Mouse (Mus musculus) myocyte (in vitro differentiated cells): Measurements from ENCODE around the gene Zfp398.
"Not testable (repeated sequence)": the region's sequence is repeated elsewhere in the genome, so short reads cannot be mapped to it uniquely, and the experiment has no call there.

ENCODE experiments used
- CEBPB ChIP-seq: IDR thresholded peaks from 2 replicates; pipeline ENCODE4 v1.6.1; 2011; ENCODE audit warnings: mild to moderate bottlenecking, moderate library complexity; ENCODE audit not compliant: poor library complexity, insufficient read depth, severe bottlenecking
- E2F4 ChIP-seq: IDR thresholded peaks from one replicate; pipeline ENCODE4 v1.6.1; 2011; ENCODE audit warnings: mild to moderate bottlenecking, control low read depth, moderate library complexity; ENCODE audit not compliant: insufficient read depth
- MAX ChIP-seq: IDR thresholded peaks from one replicate; pipeline ENCODE4 v1.6.1; 2011; ENCODE audit warnings: low read depth, mild to moderate bottlenecking, control low read depth
- MYOD1 ChIP-seq, 3 experiments: IDR thresholded peaks; one replicate each; pipeline ENCODE4 v1.6.1; 2011; ENCODE audit warnings: control low read depth in 2 of 3, low read depth in 2 of 3, mild to moderate bottlenecking in 2 of 3, moderate library complexity in 1 of 3; ENCODE audit not compliant: insufficient read length in 2 of 3, control insufficient read depth in 1 of 3
- MYOG ChIP-seq, 3 experiments: IDR thresholded peaks; one replicate each; pipeline ENCODE4 v1.6.1; 2011; ENCODE audit warnings: control low read depth in 2 of 3, low read depth in 2 of 3, mild to moderate bottlenecking in 2 of 3; ENCODE audit not compliant: insufficient read length in 2 of 3, control insufficient read depth in 1 of 3, insufficient read depth in 1 of 3
- POLR2A ChIP-seq: IDR thresholded peaks from one replicate; pipeline ENCODE4 v1.6.1; 2011; ENCODE audit warnings: low read depth, mild to moderate bottlenecking, control low read depth, moderate library complexity; ENCODE audit not compliant: insufficient read length
- POLR2AphosphoS2 ChIP-seq: IDR thresholded peaks from one replicate; pipeline ENCODE4 v1.6.1; 2011; ENCODE audit warnings: low read depth, control low read depth; ENCODE audit not compliant: insufficient read length
- REST ChIP-seq: IDR thresholded peaks from one replicate; pipeline ENCODE4 v1.6.1; 2011; ENCODE audit warnings: mild to moderate bottlenecking, control low read depth, moderate library complexity; ENCODE audit not compliant: insufficient read depth, insufficient read length
- SRF ChIP-seq: IDR thresholded peaks from one replicate; pipeline ENCODE4 v1.6.1; 2011; ENCODE audit warnings: low read depth; ENCODE audit not compliant: control insufficient read depth, insufficient read length
- TCF12 ChIP-seq: IDR thresholded peaks from one replicate; pipeline ENCODE4 v1.6.1; 2011; ENCODE audit warnings: mild to moderate bottlenecking, control low read depth; ENCODE audit not compliant: poor library complexity, insufficient read depth, severe bottlenecking
- TCF3 ChIP-seq: IDR thresholded peaks from one replicate; pipeline ENCODE4 v1.6.1; 2011; ENCODE audit warnings: low read depth, control low read depth; ENCODE audit not compliant: insufficient read length
- USF1 ChIP-seq: IDR thresholded peaks from one replicate; pipeline ENCODE4 v1.6.1; 2011; ENCODE audit warnings: low read depth, mild to moderate bottlenecking, control low read depth, moderate library complexity

GRCm38 (mm10) chr6:47857729-47858128 lies 22.3 kb downstream of the Zfp398 start:
- not testable (repeated sequence) for TF ChIP-seq POLR2A; TCF12; POLR2AphosphoS2; E2F4; USF1; TCF3; CEBPB; MYOD1 (IDR thresholded peaks at IDR 0.05; ENCODE audit: control insufficient read depth in 1 of 3, insufficient read length in 2 of 3, low read depth in 2 of 3); MYOG (IDR thresholded peaks at IDR 0.05; ENCODE audit: control insufficient read depth in 1 of 3, insufficient read depth in 1 of 3, insufficient read length in 2 of 3, low read depth in 2 of 3); SRF; MAX; REST
